ENCODE assay signal across 9 mouse cellular contexts in genomic region chr12:55466816-55467215, GRCm38 (mm10). TPM values are rescaled to one million over a fixed set of nuclear protein-coding genes. Genes with fewer than 3 reads are reported as not detected.
DNase-seq lines count a peak whose midpoint lies in the region; ATAC-seq and TF ChIP-seq lines count a peak whose summit lies in the region.
"Had no signal": no experiment of that assay in that cellular context is flagged by ENCODE, and none has a peak within 500 bp of the region (broad histone marks: within the 10 kb centered on the region; RNA-seq: fewer than 3 reads in every experiment).

No protein-coding gene starts in this region.

- no peak for ATAC-seq in heart, embryonic 13.5 days (ENCODE audit: extremely low read depth, insufficient number of reproducible peaks, low FRiP score, low TSS enrichment)
- ATAC-seq in heart, embryonic 11.5 days (replicated peaks; ENCODE audit: insufficient number of reproducible peaks, low FRiP score, low TSS enrichment): no peak
- ATAC-seq in lung, postnatal 0 days: no peak
- no peak for ATAC-seq in stomach, postnatal 0 days (ENCODE audit: low FRiP score, low TSS enrichment)
- no peak for ATAC-seq in forebrain, embryonic 14.5 days

- H3K36me3 ChIP-seq in heart, embryonic 13.5 days: no peaks in the 10 kb centered on the region
- H3K36me3 ChIP-seq in heart, embryonic 11.5 days (ENCODE audit: control insufficient read depth, insufficient read depth, low read length): no peaks in the 10 kb centered on the region
- no peaks in the 10 kb centered on the region for H3K36me3 ChIP-seq in lung, postnatal 0 days (ENCODE audit: insufficient read depth, low read length)
- H3K36me3 ChIP-seq in stomach, postnatal 0 days (ENCODE audit: control insufficient read depth, insufficient read depth, low read length): no peaks in the 10 kb centered on the region
- H3K36me3 ChIP-seq in forebrain, embryonic 14.5 days (ENCODE audit: control insufficient read depth, insufficient read depth, low read length): no peaks in the 10 kb centered on the region
- H3K36me3 ChIP-seq: limb, embryonic 15.5 days had no signal

- TF ChIP-seq CTCF in lung, postnatal 0 days (IDR thresholded peaks at IDR 0.05): no peak
- TF ChIP-seq CTCF in embryonic fibroblast, embryonic 13.5 days (IDR thresholded peaks at IDR 0.05; ENCODE audit: borderline replicate concordance, insufficient read depth, low read length): no peak
- TF ChIP-seq CTCF in stomach, postnatal 0 days (IDR thresholded peaks at IDR 0.05; ENCODE audit: low read depth): no peak

- DNase-seq in lung, postnatal 0 days (ENCODE audit: low spot score): no peak
- DNase-seq in lung, postnatal 4 days: no peak
- no peak for DNase-seq in stomach, postnatal 0 days (ENCODE audit: low spot score)
- no peak for DNase-seq in ovary, adult 18-20 months (ENCODE audit: low spot score)
- no peak for DNase-seq in forebrain, embryonic 14.5 days (ENCODE audit: low spot score)

- no peak overlapping the region for H3K4me2 ChIP-seq in heart, embryonic 13.5 days
- no peak overlapping the region for H3K4me2 ChIP-seq in heart, embryonic 11.5 days
- no peak overlapping the region for H3K4me2 ChIP-seq in lung, postnatal 0 days (replicated peaks; ENCODE audit: low read depth, low read length)
- H3K4me2 ChIP-seq in stomach, postnatal 0 days (replicated peaks; ENCODE audit: low read depth): no peak overlapping the region
- H3K4me2 ChIP-seq in forebrain, embryonic 14.5 days (ENCODE audit: low read length): no peak overlapping the region
- H3K4me2 ChIP-seq: limb, embryonic 15.5 days had no signal

- H3K27ac ChIP-seq in heart, embryonic 13.5 days (replicated peaks): 0 out of 2 replicates have a peak overlapping the region, but pooled peaks have one; percentile 9
- no peak overlapping the region for H3K27ac ChIP-seq in heart, embryonic 11.5 days (ENCODE audit: low read depth, low read length)
- peak overlapping the region; percentile 86 for H3K27ac ChIP-seq in lung, postnatal 0 days (ENCODE audit: low read length)
- H3K27ac ChIP-seq in embryonic fibroblast, embryonic 13.5 days (ENCODE audit: insufficient read depth, low read length): peak overlapping the region; percentile 67
- H3K27ac ChIP-seq in stomach, postnatal 0 days (replicated peaks): peak overlapping the region; percentile 75; the same call in 1 of the 2 replicates
- no peak overlapping the region for H3K27ac ChIP-seq in forebrain, embryonic 14.5 days (ENCODE audit: low read depth, low read length)

- no peaks in the 10 kb centered on the region for H3K27me3 ChIP-seq in heart, embryonic 13.5 days (replicated peaks)
- H3K27me3 ChIP-seq in heart, embryonic 11.5 days (ENCODE audit: control insufficient read depth, insufficient read depth, low read length): no peaks in the 10 kb centered on the region
- no peaks in the 10 kb centered on the region for H3K27me3 ChIP-seq in lung, postnatal 0 days (replicated peaks; ENCODE audit: insufficient read depth, low read length)
- no peaks in the 10 kb centered on the region for H3K27me3 ChIP-seq in stomach, postnatal 0 days (ENCODE audit: control insufficient read depth, insufficient read depth, low read length)
- no peaks in the 10 kb centered on the region for H3K27me3 ChIP-seq in forebrain, embryonic 14.5 days (replicated peaks; ENCODE audit: control insufficient read depth, insufficient read depth, low read length)
- H3K27me3 ChIP-seq: limb, embryonic 15.5 days had no signal

- no peak overlapping the region for H3K4me3 ChIP-seq in heart, embryonic 13.5 days
- no peak overlapping the region for H3K4me3 ChIP-seq in heart, embryonic 11.5 days (ENCODE audit: low read depth, low read length)
- no peak overlapping the region for H3K4me3 ChIP-seq in lung, postnatal 0 days (ENCODE audit: low read depth, low read length)
- no peak overlapping the region for H3K4me3 ChIP-seq in embryonic fibroblast, embryonic 13.5 days (ENCODE audit: insufficient read depth, low read length)
- no peak overlapping the region for H3K4me3 ChIP-seq in stomach, postnatal 0 days (ENCODE audit: low read depth, low read length)
- no peak overlapping the region for H3K4me3 ChIP-seq in forebrain, embryonic 14.5 days (ENCODE audit: low read depth, low read length)
- H3K4me3 ChIP-seq: limb, embryonic 15.5 days had no signal

- 65% methylated on average over 5 of the region's 5 CpGs for WGBS in heart, embryonic 13.5 days
- WGBS in heart, embryonic 11.5 days (ENCODE audit: insufficient replicate concordance): 58% methylated on average over 5 of the region's 5 CpGs
- 49% methylated on average over 5 of the region's 5 CpGs for WGBS in lung, postnatal 0 days
- WGBS in stomach, postnatal 0 days: 54% methylated on average over 5 of the region's 5 CpGs
- WGBS in forebrain, embryonic 14.5 days: 83% methylated on average over 5 of the region's 5 CpGs

- no peak for TF ChIP-seq EP300 in lung, postnatal 0 days (IDR thresholded peaks at IDR 0.05)
- no peak for TF ChIP-seq EP300 in stomach, postnatal 0 days (optimal IDR thresholded peaks at IDR 0.05)

- H3K9ac ChIP-seq in heart, embryonic 13.5 days: no peak overlapping the region
- no peak overlapping the region for H3K9ac ChIP-seq in heart, embryonic 11.5 days (ENCODE audit: low read depth, low read length)
- no peak overlapping the region for H3K9ac ChIP-seq in lung, postnatal 0 days (replicated peaks; ENCODE audit: low read depth)
- no peak overlapping the region for H3K9ac ChIP-seq in stomach, postnatal 0 days (ENCODE audit: low read length)
- no peak overlapping the region for H3K9ac ChIP-seq in forebrain, embryonic 14.5 days (ENCODE audit: low read length)
- H3K9ac ChIP-seq: limb, embryonic 15.5 days had no signal

- TF ChIP-seq POLR2A in embryonic fibroblast, embryonic 13.5 days (IDR thresholded peaks at IDR 0.05; ENCODE audit: low read depth, low read length): no peak

- no peaks in the 10 kb centered on the region for H3K9me3 ChIP-seq in heart, embryonic 13.5 days
- H3K9me3 ChIP-seq in heart, embryonic 11.5 days (replicated peaks; ENCODE audit: control insufficient read depth, low read length): no peaks in the 10 kb centered on the region
- no peaks in the 10 kb centered on the region for H3K9me3 ChIP-seq in lung, postnatal 0 days (ENCODE audit: low read length)
- no peaks in the 10 kb centered on the region for H3K9me3 ChIP-seq in stomach, postnatal 0 days (ENCODE audit: control insufficient read depth, low read length)
- H3K9me3 ChIP-seq in forebrain, embryonic 14.5 days (replicated peaks; ENCODE audit: control insufficient read depth, low read length): no peaks in the 10 kb centered on the region
- H3K9me3 ChIP-seq: limb, embryonic 15.5 days had no signal

- peaks cover 68% of the 10 kb centered on the region for H3K4me1 ChIP-seq in heart, embryonic 13.5 days
- peaks cover 4% of the 10 kb centered on the region; the same call in 1 of the 2 replicates for H3K4me1 ChIP-seq in heart, embryonic 11.5 days (ENCODE audit: control insufficient read depth, insufficient read depth, low read length)
- peaks cover 39% of the 10 kb centered on the region; the same call in 1 of the 2 replicates for H3K4me1 ChIP-seq in lung, postnatal 0 days (ENCODE audit: insufficient read depth, low read depth, low read length)
- H3K4me1 ChIP-seq in embryonic fibroblast, embryonic 13.5 days (ENCODE audit: control insufficient read depth, insufficient read depth, low read length): peaks cover 42% of the 10 kb centered on the region
- peaks cover 7% of the 10 kb centered on the region for H3K4me1 ChIP-seq in stomach, postnatal 0 days (replicated peaks; ENCODE audit: control insufficient read depth, insufficient read depth)
- peaks cover 26% of the 10 kb centered on the region for H3K4me1 ChIP-seq in forebrain, embryonic 14.5 days (ENCODE audit: control insufficient read depth, insufficient read depth, low read length)

RNA-seq across cellular contexts. Expression of gene Nfkbia, which starts 25.6 kb away (rescaled TPM):
- polyA plus RNA-seq in heart, embryonic 13.5 days (2015; fragmentation: Nextera tagmentation; extraction: Ambion mirVana): 47.0 and 56.0 TPM in 2 replicates
- 42.6 and 52.2 TPM in 2 replicates for polyA plus RNA-seq in heart, embryonic 11.5 days (2014; fragmentation: Nextera tagmentation; extraction: Ambion mirVana)
- 184 and 297 TPM in 2 replicates for polyA plus RNA-seq in lung, postnatal 0 days (2015; fragmentation: Nextera tagmentation; extraction: Ambion mirVana)
- polyA plus RNA-seq in embryonic fibroblast, embryonic 13.5 days (2011; ENCODE audit: insufficient read length, low read depth, missing spikeins): 40.4 and 40.8 TPM in 2 replicates
- 110 and 119 TPM in 2 replicates for polyA plus RNA-seq in stomach, postnatal 0 days (2015; fragmentation: Nextera tagmentation; extraction: Ambion mirVana)
- 40.0 and 49.7 TPM in 2 replicates for polyA plus RNA-seq in forebrain, embryonic 14.5 days (2014; fragmentation: Nextera tagmentation; extraction: Ambion mirVana)

Comparison
In these comparisons a context has a peak if more than half of its experiments do, and no peak if none do; other contexts are left out.
1. H3K27ac ChIP-seq: peak in heart, embryonic 13.5 days (single experiment), lung, postnatal 0 days (single experiment), embryonic fibroblast, embryonic 13.5 days (single experiment) and stomach, postnatal 0 days (single experiment); none in heart, embryonic 11.5 days (single experiment) and forebrain, embryonic 14.5 days (single experiment).